Mouse (Mus musculus) hindbrain, embryonic 11.5 days (tissue): ENCODE results near the gene Gm49361. TPM values are rescaled to one million over a fixed set of nuclear protein-coding genes. Genes with fewer than 3 reads are reported as not detected.
A peak's percentile ranks its signal among the peaks of the same experiment; 100 is the strongest.

Source experiments
- ATAC-seq: fragments of 200-750 bp; cut with Nextera tagmentation; 2 replicates; pipeline ENCODE4 v1.8.0; 2017; ENCODE audit warnings: mild to moderate bottlenecking, moderate TSS enrichment, moderate library complexity; ENCODE audit not compliant: low FRiP score
- DNase-seq: peaks from one replicate; pipeline ENCODE4 v3.0.0-alpha.2; 2015; ENCODE audit warnings: low spot score
- H3K27ac ChIP-seq: fragments of 300-500 bp; sonication (generic); 2 replicates; pipeline ENCODE4 v1.5.1; 2014; ENCODE audit warnings: mild to moderate bottlenecking, low read depth, low read length
- H3K27me3 ChIP-seq: fragments of 300-500 bp; sonication (generic); 2 replicates; pipeline ENCODE4 v1.6.1; 2014; ENCODE audit warnings: mild to moderate bottlenecking, low read length, moderate library complexity, mixed read lengths; ENCODE audit not compliant: control insufficient read depth, insufficient read depth
- H3K36me3 ChIP-seq: fragments of 300-500 bp; sonication (generic); 2 replicates; pipeline ENCODE4 v1.6.1; 2014; ENCODE audit warnings: mild to moderate bottlenecking, low read length, moderate library complexity, mixed read lengths; ENCODE audit not compliant: control insufficient read depth, insufficient read depth
- H3K4me1 ChIP-seq: fragments of 300-500 bp; sonication (generic); replicated peaks from 2 replicates; pipeline ENCODE4 v1.6.1; 2014; ENCODE audit warnings: low read length, mixed read lengths; ENCODE audit not compliant: control insufficient read depth, insufficient read depth
- H3K4me2 ChIP-seq: fragments of 300-500 bp; sonication (generic); replicated peaks from 2 replicates; pipeline ENCODE4 v1.6.1; 2014; ENCODE audit warnings: mild to moderate bottlenecking, low read depth, low read length
- H3K4me3 ChIP-seq: fragments of 300-500 bp; sonication (generic); 2 replicates; pipeline ENCODE4 v1.5.1; 2014; ENCODE audit warnings: low read depth, low read length
- H3K9ac ChIP-seq: fragments of 300-500 bp; sonication (generic); 2 replicates; pipeline ENCODE4 v1.6.1; 2014; ENCODE audit warnings: low read depth, low read length
- H3K9me3 ChIP-seq: fragments of 300-500 bp; sonication (generic); 2 replicates; pipeline ENCODE4 v1.6.1; 2016; ENCODE audit warnings: low read length; ENCODE audit not compliant: control insufficient read depth
- WGBS: fragments of 180-500 bp; shearing (Covaris S2); extraction: QIAGEN DNeasy Blood & Tissue Kit; methylation state at CpG from one replicate; pipeline ENCODE4 v1.1.7; 2014; 5-methylcytosine and 5-hydroxymethylcytosine counted together
- polyA plus RNA-seq: library from polyadenylated mRNA; unstranded; fragments of >200 nt; fragmentation: Nextera tagmentation; extraction: Ambion mirVana; gene quantifications from 2 replicates; pipeline ENCODE4 v1.2.1, GENCODE M21; 2014

Gm49361 gene
- not detected in 2 replicates for polyA plus RNA-seq

GRCm38 (mm10) chr14:57746001-57746771 lies at the start of gene Gm49361:
Gene Gm49361, minus strand, starts transcription at chr14:57746103.
- peak within 1 kb of the TSS; percentile 93 for H3K9ac ChIP-seq
- H3K4me1 ChIP-seq, result no peaks in the 10 kb centered on the region
- under 1% methylated on average over 51 of the region's 68 CpGs for WGBS
- no peaks in the 10 kb centered on the region for H3K36me3 ChIP-seq
- peak within 1 kb of the TSS; percentile 83 for H3K27ac ChIP-seq
- peak; percentile 94 for ATAC-seq
- H3K9me3 ChIP-seq, result no peaks in the 10 kb centered on the region
- peak; percentile 89 for DNase-seq
- H3K4me2 ChIP-seq, result peak within 1 kb of the TSS; percentile 85
- no peaks in the 10 kb centered on the region for H3K27me3 ChIP-seq
- peak within 1 kb of the TSS; percentile 95 for H3K4me3 ChIP-seq

GRCm38 (mm10) chr14:57791171-57791570 lies 45.3 kb upstream of the Gm49361 start:
- no peak overlapping the region for H3K27ac ChIP-seq
- no peak overlapping the region for H3K9ac ChIP-seq
- no peaks in the 10 kb centered on the region for H3K27me3 ChIP-seq
- DNase-seq (no peak), ATAC-seq (no peak)
- no peaks in the 10 kb centered on the region for H3K4me1 ChIP-seq
- WGBS, result 87% methylated on average over 4 of the region's 4 CpGs
- no peak overlapping the region for H3K4me2 ChIP-seq
- H3K9me3 ChIP-seq, result no peaks in the 10 kb centered on the region
- H3K36me3 ChIP-seq, result no peaks in the 10 kb centered on the region
- H3K4me3 ChIP-seq, result no peak overlapping the region

- DNase-seq (no peak), ATAC-seq (no peak)
- Histone ChIP-seq H3K4me2 (no peak overlapping the region), H3K27me3 (no peaks in the 10 kb centered on the region), H3K4me1 (no peaks in the 10 kb centered on the region), H3K9ac (no peak overlapping the region), H3K27ac (no peak overlapping the region), H3K9me3 (no peaks in the 10 kb centered on the region), H3K36me3 (no peaks in the 10 kb centered on the region), H3K4me3 (no peak overlapping the region)
- 92% methylated on average over 9 of the region's 9 CpGs for WGBS
Observed at GRCm38 (mm10) chr14:57789759-57790158, 43.9 kb upstream of the Gm49361 start.

- DNase-seq (no peak), ATAC-seq (no peak)
- H3K9ac ChIP-seq, result no peak overlapping the region
- WGBS, result 82% methylated on average over 2 of the region's 2 CpGs
- no peaks in the 10 kb centered on the region for H3K9me3 ChIP-seq
- H3K4me1 ChIP-seq, result no peaks in the 10 kb centered on the region
- H3K4me2 ChIP-seq, result no peak overlapping the region
- no peak overlapping the region for H3K27ac ChIP-seq
- no peak overlapping the region for H3K4me3 ChIP-seq
- H3K36me3 ChIP-seq, result no peaks in the 10 kb centered on the region
- H3K27me3 ChIP-seq, result no peaks in the 10 kb centered on the region
Observed at GRCm38 (mm10) chr14:57789311-57789710, 43.4 kb upstream of the Gm49361 start.

GRCm38 (mm10) chr14:57787406-57787805 lies 41.5 kb upstream of the Gm49361 start:
- Histone ChIP-seq H3K4me1 (no peaks in the 10 kb centered on the region), H3K4me3 (no peak overlapping the region), H3K9me3 (no peaks in the 10 kb centered on the region), H3K27ac (no peak overlapping the region), H3K27me3 (no peaks in the 10 kb centered on the region), H3K36me3 (no peaks in the 10 kb centered on the region), H3K4me2 (no peak overlapping the region), H3K9ac (no peak overlapping the region)
- DNase-seq (no peak), ATAC-seq (no peak)
- 69% methylated on average over 4 of the region's 4 CpGs for WGBS

GRCm38 (mm10) chr14:57772157-57772815 lies 26.4 kb upstream of the Gm49361 start:
- no peak for ATAC-seq
- Histone ChIP-seq H3K4me1 (no peaks in the 10 kb centered on the region), H3K9ac (no peak overlapping the region), H3K4me2 (no peak overlapping the region), H3K27me3 (no peaks in the 10 kb centered on the region), H3K27ac (no peak overlapping the region), H3K9me3 (no peaks in the 10 kb centered on the region), H3K4me3 (no peak overlapping the region), H3K36me3 (no peaks in the 10 kb centered on the region)
- WGBS, result 81% methylated on average over 6 of the region's 6 CpGs
- no peak for DNase-seq

GRCm38 (mm10) chr14:57769102-57769501 lies 23.2 kb upstream of the Gm49361 start:
- Histone ChIP-seq H3K27ac (no peak overlapping the region), H3K9ac (no peak overlapping the region), H3K4me1 (no peaks in the 10 kb centered on the region), H3K36me3 (no peaks in the 10 kb centered on the region), H3K4me3 (no peak overlapping the region), H3K27me3 (no peaks in the 10 kb centered on the region), H3K4me2 (no peak overlapping the region), H3K9me3 (no peaks in the 10 kb centered on the region)
- DNase-seq (no peak), ATAC-seq (no peak)
- 95% methylated on average over 5 of the region's 5 CpGs for WGBS

GRCm38 (mm10) chr14:57760447-57761412 lies 14.8 kb upstream of the Gm49361 start:
- 51% methylated on average over 10 of the region's 10 CpGs for WGBS

More at GRCm38 (mm10) chr14:57760447-57761412, 14.8 kb upstream of the Gm49361 start:
- ATAC-seq (peak; percentile 14; the same call in 1 of the 2 replicates), DNase-seq (no peak)
- Histone ChIP-seq H3K36me3 (no peaks in the 10 kb centered on the region), H3K4me1 (no peaks in the 10 kb centered on the region), H3K27me3 (no peaks in the 10 kb centered on the region), H3K9ac (no peak overlapping the region), H3K9me3 (no peaks in the 10 kb centered on the region), H3K4me2 (no peak overlapping the region), H3K27ac (no peak overlapping the region), H3K4me3 (no peak overlapping the region)
